Mouse (Mus musculus) natural killer cell, adult 2 months (primary cell): ENCODE results near the gene Alg14.

Experiments used
- DNase-seq, 2 experiments: peaks; one replicate each; pipeline ENCODE4 v3.0.0; 2022; ENCODE audit warnings: low spot score in 2 of 2

Gene Alg14

DNA sequence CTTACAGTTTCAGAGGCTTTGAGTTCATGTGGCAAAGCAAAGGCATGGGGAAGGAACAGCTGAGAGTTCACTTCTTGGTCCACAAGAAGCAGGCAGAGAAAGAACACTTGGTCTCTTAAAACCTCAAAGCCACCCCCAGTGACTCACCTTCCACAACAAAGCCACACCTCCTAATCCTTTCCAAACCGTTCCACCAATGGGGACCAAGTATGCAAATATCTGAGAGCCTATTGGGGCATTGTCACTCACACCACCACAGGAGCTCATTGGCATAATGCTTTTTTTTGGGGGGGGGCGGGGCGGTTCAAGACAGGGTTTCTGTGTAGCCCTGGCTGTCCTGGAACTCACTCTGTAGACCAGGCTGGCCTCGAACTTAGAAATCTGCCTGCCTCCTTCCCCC lies 77.0 kb downstream of the Alg14 start:
- peak in 1 of 2 experiments; percentile 21 for DNase-seq

DNA sequence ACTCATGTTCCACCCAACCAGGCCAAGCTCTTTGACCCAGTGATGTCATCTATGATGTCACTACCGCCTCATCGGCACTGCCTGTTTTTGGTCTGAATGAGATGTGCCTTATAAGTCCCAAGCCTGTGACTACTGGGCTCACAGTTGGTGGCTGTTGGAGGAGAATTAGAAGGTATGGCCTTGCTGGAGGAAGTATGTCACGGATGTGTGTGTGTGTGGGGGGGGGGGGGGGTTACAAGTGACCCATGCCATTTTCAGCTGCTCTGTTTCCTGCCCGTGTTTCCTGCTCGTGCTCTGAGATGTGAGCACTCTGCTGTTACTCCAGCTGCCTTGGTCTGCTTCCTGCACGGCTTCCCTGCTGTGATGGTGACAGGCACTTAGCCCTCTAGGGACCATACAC lies 77.9 kb downstream of the Alg14 start:
- peak; percentile 69 to 79 for DNase-seq

DNA sequence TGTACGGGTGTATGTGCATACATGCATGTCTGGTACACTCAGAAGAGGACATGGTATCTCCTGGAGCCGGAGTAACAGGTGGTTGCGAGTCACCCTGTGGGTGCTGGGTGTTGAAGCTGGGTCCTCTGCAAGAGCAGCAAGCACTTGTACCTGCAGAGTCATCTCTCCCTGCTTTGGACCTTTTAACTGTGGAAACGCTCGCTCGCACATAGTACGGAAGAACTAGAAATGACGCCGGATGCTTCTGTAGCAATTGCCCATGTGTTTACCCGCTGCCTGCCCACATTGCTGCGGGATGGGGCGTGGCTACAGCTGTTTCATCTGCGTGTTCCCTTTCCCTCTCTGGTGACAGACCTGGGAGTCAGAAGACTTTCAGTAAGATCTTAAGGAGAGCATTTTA lies 78.7 kb downstream of the Alg14 start:
- DNase-seq: peak; percentile 33 to 59

DNA sequence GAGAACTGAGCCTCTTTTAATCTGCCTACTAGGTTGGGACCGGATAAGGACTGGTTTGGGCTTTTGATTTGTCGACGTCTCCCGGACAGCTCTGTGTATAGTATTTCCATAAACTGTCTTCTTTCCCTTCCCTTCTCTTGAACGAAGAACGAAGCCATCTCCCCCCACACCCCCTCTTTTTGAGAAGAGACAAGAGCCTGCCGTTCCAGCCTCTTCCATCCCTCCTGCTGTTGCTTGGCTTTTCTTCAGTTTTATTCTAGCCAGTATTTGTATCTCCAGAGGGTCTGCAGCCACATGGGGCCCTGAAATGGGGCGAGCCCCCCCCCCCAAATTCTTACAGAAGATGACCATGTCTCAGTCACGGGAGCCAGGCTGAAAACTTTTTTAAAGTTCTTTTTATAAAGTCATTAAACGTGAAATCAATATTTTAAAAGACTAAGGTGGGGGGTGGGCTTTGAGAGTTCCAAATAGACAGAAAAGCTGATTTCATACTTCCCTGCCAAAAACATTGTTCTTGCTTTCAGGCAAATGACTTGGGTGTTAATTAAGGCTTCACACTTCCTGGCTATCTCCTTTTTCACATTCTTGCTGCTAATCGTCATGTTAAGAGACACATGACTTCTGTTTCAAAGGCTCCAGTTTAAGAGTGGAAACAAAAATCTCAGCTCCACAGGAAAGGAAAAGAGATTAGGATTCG lies 79.4 kb downstream of the Alg14 start:
- no peak for DNase-seq

DNA sequence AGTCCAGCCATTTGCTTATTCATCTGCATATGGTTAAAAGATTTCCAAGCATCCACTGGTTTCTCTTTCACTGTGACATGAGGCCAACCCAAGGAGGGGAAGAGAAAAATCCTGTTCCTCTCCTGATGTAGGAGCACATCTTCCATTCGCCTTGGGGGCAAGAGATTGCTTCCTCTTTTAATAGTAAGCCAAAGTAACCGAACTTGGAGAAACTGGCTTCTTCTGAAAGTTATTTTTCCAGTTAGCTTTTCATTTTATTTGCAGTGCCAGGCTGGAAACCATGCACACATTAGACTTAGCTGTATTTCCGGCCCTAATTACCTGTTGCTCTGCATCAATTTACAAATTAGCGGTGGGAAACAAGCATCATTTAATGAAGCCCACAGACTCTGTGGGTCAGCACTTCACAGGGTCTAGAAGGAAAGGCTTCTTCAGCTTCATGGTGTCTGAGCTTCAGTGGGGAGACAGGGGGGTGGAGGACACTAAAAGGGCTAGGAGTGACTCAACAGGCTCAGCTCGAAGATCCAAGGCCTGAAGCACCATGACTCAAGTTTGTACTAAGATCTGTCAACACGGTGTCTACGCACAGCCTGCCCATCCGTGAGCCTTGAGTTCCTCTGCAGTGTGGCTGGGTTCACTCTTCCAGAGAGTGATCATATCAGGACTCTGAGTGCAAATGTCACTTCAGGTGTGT lies 80.1 kb downstream of the Alg14 start:
- peak in 1 of 2 experiments; percentile 3 for DNase-seq

DNA sequence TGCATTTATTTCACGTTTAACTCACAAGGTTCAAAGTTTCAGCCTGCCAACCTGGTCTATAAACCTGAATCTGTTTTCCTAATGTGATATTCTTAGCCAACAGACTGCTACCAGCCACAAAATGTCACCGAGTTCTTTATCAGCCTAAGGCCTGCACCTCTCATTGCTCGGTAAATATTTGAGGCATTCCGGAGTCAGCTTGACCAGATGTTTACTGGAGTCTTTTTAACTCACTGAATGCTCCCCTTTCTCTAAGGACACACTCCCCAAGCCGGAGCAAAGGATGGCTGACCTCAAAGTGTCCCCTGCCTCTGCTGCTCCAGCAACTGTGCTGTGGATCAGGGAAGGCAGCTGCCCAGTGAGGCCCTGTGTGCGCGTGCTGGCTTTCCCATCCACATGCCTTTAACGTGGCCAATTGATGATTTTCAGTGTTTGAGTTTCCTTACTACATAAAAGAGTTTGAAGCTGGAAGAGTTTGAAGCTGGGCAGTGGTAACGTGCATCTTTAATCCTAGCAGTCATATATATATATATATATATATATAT lies 82.4 kb downstream of the Alg14 start:
- DNase-seq: no peak

DNA sequence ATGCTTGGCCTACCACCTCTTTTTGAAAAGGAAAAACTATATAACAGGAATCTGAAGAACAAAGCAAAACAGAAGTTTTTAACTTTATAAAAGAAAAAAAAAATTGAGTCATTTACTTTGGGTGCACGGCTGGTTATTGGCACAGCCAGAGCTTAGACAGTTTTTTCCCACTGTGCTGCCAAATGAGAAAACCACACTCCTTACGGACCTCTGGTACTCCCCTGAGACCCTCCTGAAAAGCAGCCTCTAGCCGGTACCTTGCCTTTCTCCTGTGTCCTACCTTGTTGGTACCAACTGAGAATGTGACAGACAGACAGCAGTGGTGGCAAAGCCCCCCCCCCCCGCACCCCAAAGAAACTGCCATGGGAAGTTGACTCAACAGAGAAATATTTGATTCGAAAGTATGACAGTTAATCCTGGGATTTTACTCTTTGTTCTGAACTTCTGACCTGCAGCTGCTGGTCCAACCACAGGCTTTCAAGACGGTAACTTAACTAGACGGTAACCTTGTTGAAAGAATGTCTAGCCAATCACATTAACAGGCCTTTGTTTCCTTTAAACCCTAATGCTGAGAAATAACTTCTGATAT lies 84.1 kb downstream of the Alg14 start:
- no peak for DNase-seq

DNA sequence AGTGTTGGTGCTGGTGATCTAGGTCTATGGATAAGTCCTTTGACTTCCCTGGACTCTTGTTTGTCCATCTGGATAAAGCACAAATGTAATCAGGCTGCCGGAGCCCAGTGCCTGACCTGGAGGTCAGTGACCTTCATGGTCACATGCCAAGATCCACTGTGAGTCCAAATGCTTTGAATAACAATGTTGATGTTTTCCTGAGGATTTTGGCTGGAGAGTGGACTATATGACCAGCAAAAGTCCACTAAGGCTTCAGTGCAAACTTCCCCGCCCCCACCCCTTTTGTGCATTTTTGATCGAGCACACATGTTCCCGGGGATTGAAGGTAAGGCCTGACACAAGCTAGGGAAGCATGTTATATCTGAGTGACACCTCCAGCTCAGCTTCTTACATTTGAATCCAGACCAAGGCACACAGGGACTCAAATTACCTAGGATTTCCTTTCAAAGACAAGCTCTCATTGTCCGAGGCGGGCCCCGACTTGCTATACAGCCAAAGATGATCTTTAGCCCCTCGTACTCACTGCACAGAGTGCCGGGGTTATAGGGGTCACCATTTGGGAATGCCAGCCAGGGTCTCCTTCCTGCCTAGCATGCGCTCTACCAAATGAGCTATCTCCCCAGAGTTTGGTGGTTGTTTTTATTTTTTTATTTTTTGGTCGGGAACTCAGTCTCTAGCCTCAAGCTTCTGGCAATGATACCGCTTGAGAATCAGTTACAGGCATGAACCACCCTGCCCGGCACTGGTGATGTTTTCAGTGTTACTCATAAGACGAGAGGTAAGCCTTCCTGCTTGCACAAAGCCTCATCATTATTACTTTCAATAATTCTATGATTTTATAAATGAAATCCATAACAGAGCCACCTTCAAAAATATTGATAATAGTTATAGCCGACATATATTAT lies 87.4 kb downstream of the Alg14 start:
- DNase-seq: no peak

DNA sequence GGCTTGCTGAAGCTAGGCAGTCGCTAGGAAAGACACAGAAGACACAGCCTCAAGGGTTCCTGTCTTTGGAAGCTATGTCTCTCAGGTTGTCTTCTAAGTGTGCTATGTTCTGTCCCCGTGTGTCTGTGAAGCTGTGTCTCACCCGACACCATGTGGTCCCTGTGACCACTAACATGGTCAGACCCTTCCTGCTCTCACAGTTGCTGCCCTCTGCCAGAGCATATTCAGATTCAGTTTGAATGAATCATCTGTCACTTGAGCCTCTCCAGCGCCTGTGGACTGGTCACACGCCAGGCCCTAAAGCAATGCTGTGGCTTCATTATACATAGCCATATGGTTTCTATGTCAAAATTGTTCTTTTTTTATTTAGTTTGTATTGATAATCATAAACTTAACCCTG lies 88.1 kb downstream of the Alg14 start:
- no peak for DNase-seq

DNA sequence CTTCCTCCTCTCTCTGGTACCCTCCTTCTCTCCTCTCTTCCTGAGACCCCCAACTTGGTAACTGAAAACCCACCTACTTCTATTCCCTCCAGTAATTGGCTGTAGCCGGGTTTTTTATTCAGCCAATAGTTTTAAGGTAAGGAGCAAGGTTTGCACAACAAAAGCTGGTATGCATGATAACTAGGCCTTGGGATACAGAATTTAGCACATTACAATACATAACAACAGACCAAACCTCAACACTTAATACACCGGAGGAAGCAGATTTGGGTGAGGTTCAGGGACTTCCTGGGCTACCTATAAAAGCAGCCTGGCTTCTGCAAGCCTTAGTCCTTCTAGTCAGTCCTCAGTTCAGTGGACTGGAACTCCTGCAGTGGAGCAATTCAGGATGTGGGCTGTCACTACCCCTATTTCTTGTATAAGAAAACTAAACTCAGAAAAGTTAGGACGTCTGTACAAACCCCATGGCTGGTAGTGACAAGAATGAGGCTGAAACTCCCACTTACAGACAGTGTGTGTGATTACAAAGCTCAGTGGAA lies 96.0 kb downstream of the Alg14 start:
- DNase-seq: peak in 1 of 2 experiments; percentile 34

DNA sequence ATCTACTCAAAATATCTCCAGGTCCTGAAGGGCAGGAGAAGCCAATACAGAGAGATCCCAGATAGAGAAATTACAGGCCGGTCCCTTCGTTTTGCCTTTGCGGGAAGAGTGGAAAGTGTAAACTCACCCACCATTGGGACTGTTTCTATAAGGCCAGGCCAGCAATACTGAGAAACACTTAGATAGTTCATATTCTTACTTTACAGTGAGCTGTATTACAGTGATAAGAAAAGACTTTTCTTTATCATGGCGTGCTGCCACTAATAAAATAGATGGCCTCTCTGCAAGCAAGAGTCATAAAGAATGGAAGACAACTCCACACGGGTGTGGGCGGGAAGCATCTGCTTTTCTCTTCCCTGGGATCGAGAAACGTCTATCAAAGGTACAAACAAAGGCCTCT lies 97.8 kb downstream of the Alg14 start:
- DNase-seq: no peak

DNA sequence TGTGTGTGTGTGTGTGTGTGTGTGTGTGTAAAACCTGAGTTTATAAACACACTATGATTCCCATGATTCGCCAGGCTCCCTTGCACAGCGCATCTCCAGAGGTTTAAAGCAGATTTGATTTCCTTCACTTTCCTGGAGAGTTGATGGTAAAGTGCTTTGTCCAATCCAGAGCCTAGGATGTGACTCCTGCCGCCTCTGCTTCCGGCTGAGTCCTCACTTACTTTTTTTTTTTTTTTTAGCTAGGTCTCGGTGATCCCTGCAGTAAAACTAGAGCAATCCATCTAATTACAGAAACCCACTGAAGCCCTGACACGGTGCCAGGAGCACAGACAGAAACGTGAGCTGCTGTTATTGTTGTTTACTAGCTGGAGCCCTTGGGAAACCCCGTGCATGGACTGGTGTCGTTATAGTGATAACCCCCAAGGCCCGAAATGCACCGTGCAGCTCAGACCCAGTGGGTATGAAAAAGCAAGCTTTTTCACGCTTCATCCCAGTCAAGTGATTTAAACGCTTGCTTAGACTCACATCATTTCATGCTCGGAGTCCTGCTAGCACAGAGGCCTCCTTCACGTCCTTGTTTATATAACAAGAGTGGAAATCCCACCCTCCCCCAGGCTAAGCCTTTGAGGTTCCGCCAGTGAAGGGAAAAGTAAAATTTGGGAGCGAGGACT lies 98.4 kb downstream of the Alg14 start:
- DNase-seq: no peak

DNA sequence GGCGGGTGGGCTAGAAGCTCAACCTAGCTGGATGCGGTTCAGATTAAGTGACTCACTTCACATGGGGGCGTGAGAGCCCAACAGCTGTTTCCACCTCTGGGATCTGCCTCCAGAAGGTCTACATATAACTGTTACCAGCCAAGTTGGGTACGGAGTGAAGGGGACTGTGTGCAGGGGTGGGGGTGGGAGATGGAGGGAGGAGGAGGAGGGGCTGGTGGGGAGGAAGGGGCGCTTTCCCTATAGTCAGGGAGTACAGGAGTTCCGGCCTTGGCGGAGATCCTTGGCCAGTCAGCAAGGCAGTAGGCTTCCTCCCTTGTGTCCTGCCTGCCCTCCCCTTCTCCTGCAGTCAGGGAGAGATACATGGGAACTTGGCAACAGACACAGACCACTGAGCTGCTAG lies 99.2 kb downstream of the Alg14 start:
- DNase-seq: no peak

DNA sequence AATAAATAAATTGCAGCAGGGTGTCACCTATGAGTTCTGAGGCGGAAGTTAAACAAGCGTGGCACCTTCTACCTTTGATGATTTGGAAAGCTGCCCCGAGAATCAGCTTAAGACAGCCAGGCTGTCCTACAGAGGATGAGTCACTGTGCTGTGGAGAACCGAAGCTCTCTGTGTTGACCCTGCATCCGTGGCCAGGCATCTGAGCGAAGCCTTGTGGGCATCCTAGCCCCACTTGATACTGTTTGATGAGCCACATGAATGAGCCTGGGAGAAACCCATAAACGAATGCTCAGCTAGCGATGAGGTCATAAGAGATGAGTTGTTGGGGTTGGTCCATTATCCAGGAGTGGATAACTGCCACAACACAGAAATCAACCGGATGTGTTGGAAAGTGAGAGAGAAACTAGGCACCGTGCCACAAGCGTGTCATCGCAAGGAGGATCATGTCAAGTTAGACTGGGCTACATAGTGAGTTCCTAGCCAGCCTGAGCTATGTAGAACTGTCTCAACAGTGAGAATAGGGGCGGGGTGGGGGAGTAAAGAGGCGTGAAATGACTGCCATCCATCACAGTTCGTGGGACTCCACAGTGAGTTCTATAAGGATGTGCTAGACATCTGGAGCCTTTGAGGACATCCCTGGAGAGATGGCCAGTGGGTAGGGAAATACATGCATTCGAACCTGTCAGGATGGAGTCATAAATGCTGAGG lies 104.2 kb downstream of the Alg14 start:
- no peak for DNase-seq

DNA sequence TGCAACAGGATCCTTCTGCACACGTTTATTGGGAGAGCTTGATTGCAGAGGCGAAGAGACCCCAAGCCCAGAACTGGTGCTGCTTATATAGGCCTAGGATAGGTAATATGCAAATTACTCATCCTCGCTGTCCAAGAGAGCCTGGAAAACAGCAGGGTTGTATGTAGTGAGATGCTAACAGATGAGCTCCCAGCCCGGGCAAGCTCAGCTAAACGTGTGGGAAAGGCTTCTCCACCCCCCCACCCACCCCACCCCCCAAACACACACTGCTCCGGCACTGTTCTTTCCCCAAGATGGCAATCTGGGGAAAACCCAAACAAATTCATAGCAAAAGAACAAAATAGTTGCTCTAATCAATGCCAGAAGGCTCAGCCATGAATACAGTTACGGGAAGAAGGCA lies 105.0 kb downstream of the Alg14 start:
- DNase-seq: no peak

DNA sequence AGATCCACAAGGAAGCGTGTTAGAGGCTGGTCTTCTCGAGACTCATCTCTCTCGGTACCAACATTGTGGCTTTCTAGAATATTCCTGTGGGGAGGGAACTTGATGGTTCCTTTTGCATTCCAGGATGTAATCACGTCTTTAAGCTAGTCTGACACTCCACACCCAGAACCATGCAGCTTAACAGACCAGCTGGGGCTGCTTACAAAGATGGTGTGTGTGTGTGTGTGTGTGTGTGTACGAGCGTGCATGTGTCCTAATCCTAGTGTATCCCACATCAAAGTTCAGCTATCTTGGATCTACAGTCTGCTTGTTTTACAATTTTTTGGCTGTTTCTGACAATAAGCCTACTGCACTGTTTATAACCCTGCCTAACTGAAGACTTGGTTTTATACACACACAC lies 105.4 kb downstream of the Alg14 start:
- DNase-seq: no peak

DNA sequence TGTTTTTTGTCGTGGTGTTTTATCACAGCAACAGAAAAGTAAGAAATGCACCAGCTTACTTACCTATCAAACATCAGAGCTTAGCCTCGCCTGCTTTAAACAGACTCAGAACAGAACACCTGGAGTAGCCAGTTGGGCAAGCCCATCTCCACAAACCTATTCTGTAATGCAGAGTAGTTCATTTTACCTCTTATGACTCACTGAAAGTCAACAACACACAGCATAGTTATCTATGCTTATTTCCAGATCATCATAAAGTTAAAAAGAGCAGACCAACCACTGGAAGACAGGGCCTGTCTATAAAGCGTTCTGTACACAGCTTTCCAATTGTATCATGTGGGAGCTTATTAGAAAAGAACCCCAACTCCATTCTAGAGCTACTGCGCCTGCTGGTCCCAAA lies 109.8 kb downstream of the Alg14 start:
- no peak for DNase-seq

DNA sequence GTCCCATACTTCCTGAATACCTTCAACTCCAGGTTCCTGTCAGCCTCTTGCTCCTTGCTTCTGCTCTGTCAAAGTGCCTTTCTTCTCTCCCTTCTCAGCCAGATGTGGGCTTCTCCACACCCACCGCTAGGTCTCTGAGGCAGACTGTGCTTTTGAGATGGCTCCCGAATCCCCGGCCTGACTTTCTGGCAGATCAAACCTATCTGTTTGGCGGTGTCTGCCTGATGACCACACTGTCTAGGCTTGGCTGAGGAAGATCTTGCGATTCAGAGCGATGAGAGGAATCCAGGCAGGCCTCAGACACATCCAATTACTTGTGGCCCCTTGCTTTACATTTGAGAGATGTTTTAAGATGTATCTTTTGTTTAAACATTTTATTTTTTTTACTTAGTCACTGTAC lies 110.5 kb downstream of the Alg14 start:
- DNase-seq: no peak

DNA sequence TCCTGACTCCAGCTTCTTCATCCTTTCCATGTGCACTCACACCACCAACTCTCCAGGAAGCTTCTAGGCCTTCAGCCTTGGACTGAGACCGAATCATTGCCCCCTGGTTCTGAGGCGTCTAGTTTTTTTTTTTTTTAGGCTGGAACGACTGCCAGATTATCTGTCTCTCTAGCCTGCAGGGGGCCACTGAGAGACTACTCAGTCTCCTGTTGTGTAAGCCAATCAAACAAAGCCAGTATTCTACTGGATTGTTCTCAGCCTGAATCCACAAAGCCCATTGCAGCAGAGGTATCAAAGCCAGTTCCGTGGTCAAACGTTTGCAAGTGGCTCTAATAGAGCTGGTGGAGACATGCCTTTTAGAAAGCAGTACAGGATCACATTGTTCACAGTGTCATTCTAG lies 111.9 kb downstream of the Alg14 start:
- no peak for DNase-seq

DNA sequence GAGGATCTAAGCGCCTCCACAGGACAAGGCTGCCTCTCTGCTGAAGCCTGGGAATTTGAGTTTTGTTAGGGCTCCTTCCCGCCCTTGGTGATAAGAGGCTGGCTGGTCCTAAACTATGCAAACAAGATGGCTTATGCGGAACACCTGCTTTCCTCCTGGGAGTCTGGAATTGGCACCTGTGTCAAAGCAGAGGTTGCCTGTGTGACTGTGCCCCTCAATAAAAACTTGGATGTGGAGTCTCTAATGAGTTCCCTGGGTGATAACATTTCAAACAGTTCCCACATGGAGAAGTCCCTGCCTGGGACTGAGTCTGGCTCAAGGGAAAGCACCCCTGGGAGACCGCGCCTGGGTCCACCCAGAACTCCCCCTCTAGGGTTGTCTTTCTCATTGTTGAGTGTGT lies 113.5 kb downstream of the Alg14 start:
- DNase-seq: no peak
